Mouse (Mus musculus): ENCODE data around the gene Mapk8.

DNA sequence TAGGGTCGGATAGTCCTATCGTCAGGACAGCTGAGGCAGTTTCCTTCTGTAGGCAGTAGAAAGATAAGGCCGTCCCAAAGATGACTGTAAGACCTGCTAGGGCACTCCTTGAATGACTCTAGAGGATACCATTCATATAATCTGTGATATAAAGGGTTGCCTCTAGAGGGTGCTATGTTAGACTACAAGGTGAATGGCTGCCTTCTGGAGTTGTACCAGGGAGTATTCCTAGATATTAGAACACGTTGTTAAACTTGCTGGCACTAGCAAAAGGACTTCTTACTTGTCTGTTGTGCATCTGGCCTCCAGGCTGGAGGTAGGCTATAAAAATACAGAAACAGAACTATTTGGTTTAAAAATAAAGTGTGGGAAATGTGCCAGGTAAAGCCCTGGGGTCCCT lies 116.0 kb downstream of the Mapk8 start:
- TF ChIP-seq CTCF (IDR thresholded peaks at IDR 0.05; ENCODE audit: extremely low read depth, insufficient read depth, insufficient read length, insufficient replicate concordance) (no peak), POLR2A (IDR thresholded peaks at IDR 0.05; ENCODE audit: low read depth, low read length) (no peak)

All from spleen, adult 2 months (tissue).